Mouse (Mus musculus): ENCODE measurements around the gene Dhcr24.

GRCm38 (mm10) chr4:106529375-106530112 lies 31.3 kb upstream of the Dhcr24 start:
- TF ChIP-seq CTCF (IDR thresholded peaks at IDR 0.05; ENCODE audit: control insufficient read depth, insufficient read depth, insufficient replicate concordance, low read depth, low read length): peak; percentile 95
- no peak for TF ChIP-seq POLR2A (IDR thresholded peaks at IDR 0.05; ENCODE audit: control insufficient read depth, low read depth, low read length)

Data from testis, adult 2 months (tissue).